Mouse (Mus musculus): Measurements from ENCODE around the gene Duoxa2. TPM values are rescaled to one million over a fixed set of nuclear protein-coding genes. Genes with fewer than 3 reads are reported as not detected.

Gene Duoxa2
- total and polyA plus RNA-seq, 2 experiments from 2014 or later: 0.43 to 0.49 TPM

- DNase-seq (ENCODE audit: low spot score): no peak
- H3K4me2 ChIP-seq (ENCODE audit: low read depth, low read length, poor library complexity, severe bottlenecking): no peak overlapping the region
- H3K4me3 ChIP-seq (ENCODE audit: low read depth, low read length): no peak overlapping the region
- no peak for TF ChIP-seq CTCF (IDR thresholded peaks at IDR 0.05)
- H3K27ac ChIP-seq (ENCODE audit: low read depth, low read length): no peak overlapping the region
- peaks cover 20% of the 10 kb centered on the region for H3K4me1 ChIP-seq (ENCODE audit: insufficient read depth, low read length)
- no peaks in the 10 kb centered on the region for H3K36me3 ChIP-seq (ENCODE audit: insufficient read depth, low read length)
- H3K27me3 ChIP-seq (ENCODE audit: insufficient read depth, low read length): peaks cover 58% of the 10 kb centered on the region
- ATAC-seq (ENCODE audit: low FRiP score): no peak
- WGBS: 12% methylated on average over 14 of the region's 14 CpGs
- no peaks in the 10 kb centered on the region for H3K9me3 ChIP-seq (ENCODE audit: low read length)
- H3K9ac ChIP-seq (replicated peaks; ENCODE audit: low read length, poor library complexity, severe bottlenecking): no peak overlapping the region
These were observed 1.4 kb downstream of the Duoxa2 start for GRCm38 (mm10) chr2:122299911-122300655.

GRCm38 (mm10) chr2:122300656-122301020 lies 1.9 kb downstream of the Duoxa2 start:
- WGBS: 5% methylated on average over 14 of the region's 14 CpGs

GRCm38 (mm10) chr2:122301081-122301920 lies 2.6 kb downstream of the Duoxa2 start:
- Histone ChIP-seq H3K9me3 (ENCODE audit: low read length) (no peaks in the 10 kb centered on the region), H3K4me3 (ENCODE audit: low read depth, low read length) (peak overlapping the region; percentile 39), H3K27me3 (ENCODE audit: insufficient read depth, low read length) (peaks cover 54% of the 10 kb centered on the region), H3K4me1 (ENCODE audit: insufficient read depth, low read length) (peaks cover 20% of the 10 kb centered on the region), H3K36me3 (ENCODE audit: insufficient read depth, low read length) (no peaks in the 10 kb centered on the region), H3K9ac (replicated peaks; ENCODE audit: low read length, poor library complexity, severe bottlenecking) (peak overlapping the region; percentile 42; the same call in 1 of the 2 replicates), H3K27ac (ENCODE audit: low read depth, low read length) (no peak overlapping the region), H3K4me2 (ENCODE audit: low read depth, low read length, poor library complexity, severe bottlenecking) (peak overlapping the region; percentile 74)
- DNase-seq (ENCODE audit: low spot score) (peak; percentile 56), ATAC-seq (ENCODE audit: low FRiP score) (peak; percentile 26)
- peak; percentile 40 for TF ChIP-seq CTCF (IDR thresholded peaks at IDR 0.05)
- WGBS: 1% methylated on average over 44 of the region's 48 CpGs

More at GRCm38 (mm10) chr2:122300656-122301020, 1.9 kb downstream of the Duoxa2 start:
- Histone ChIP-seq H3K27ac (ENCODE audit: low read depth, low read length) (no peak overlapping the region), H3K4me2 (ENCODE audit: low read depth, low read length, poor library complexity, severe bottlenecking) (peak overlapping the region; percentile 74), H3K9ac (replicated peaks; ENCODE audit: low read length, poor library complexity, severe bottlenecking) (no peak overlapping the region), H3K4me3 (ENCODE audit: low read depth, low read length) (peak overlapping the region; percentile 39; the same call in 1 of the 2 replicates), H3K9me3 (ENCODE audit: low read length) (no peaks in the 10 kb centered on the region), H3K4me1 (ENCODE audit: insufficient read depth, low read length) (peaks cover 20% of the 10 kb centered on the region), H3K36me3 (ENCODE audit: insufficient read depth, low read length) (no peaks in the 10 kb centered on the region), H3K27me3 (ENCODE audit: insufficient read depth, low read length) (peaks cover 58% of the 10 kb centered on the region)
- no peak for TF ChIP-seq CTCF (IDR thresholded peaks at IDR 0.05)
- DNase-seq (ENCODE audit: low spot score) (no peak), ATAC-seq (ENCODE audit: low FRiP score) (no peak)

GRCm38 (mm10) chr2:122301921-122302573 lies 3.3 kb downstream of the Duoxa2 start:
- no peak for DNase-seq (ENCODE audit: low spot score)
- H3K36me3 ChIP-seq (ENCODE audit: insufficient read depth, low read length): no peaks in the 10 kb centered on the region
- TF ChIP-seq CTCF (IDR thresholded peaks at IDR 0.05): no peak
- peaks cover 20% of the 10 kb centered on the region for H3K4me1 ChIP-seq (ENCODE audit: insufficient read depth, low read length)
- ATAC-seq (ENCODE audit: low FRiP score): no peak
- H3K4me3 ChIP-seq (ENCODE audit: low read depth, low read length): peak overlapping the region; percentile 39
- peaks cover 51% of the 10 kb centered on the region for H3K27me3 ChIP-seq (ENCODE audit: insufficient read depth, low read length)
- WGBS: 7% methylated on average over 23 of the region's 23 CpGs
- H3K4me2 ChIP-seq (ENCODE audit: low read depth, low read length, poor library complexity, severe bottlenecking): peak overlapping the region; percentile 74
- H3K9me3 ChIP-seq (ENCODE audit: low read length): no peaks in the 10 kb centered on the region
- H3K27ac ChIP-seq (ENCODE audit: low read depth, low read length): no peak overlapping the region
- peak overlapping the region; percentile 42; the same call in 1 of the 2 replicates for H3K9ac ChIP-seq (replicated peaks; ENCODE audit: low read length, poor library complexity, severe bottlenecking)

GRCm38 (mm10) chr2:122302574-122303241 lies 4.0 kb downstream of the Duoxa2 start:
- H3K9me3 ChIP-seq (ENCODE audit: low read length): no peaks in the 10 kb centered on the region
- peaks cover 16% of the 10 kb centered on the region for H3K4me1 ChIP-seq (ENCODE audit: insufficient read depth, low read length)
- no peak overlapping the region for H3K9ac ChIP-seq (replicated peaks; ENCODE audit: low read length, poor library complexity, severe bottlenecking)
- no peak overlapping the region for H3K27ac ChIP-seq (ENCODE audit: low read depth, low read length)
- ATAC-seq (ENCODE audit: low FRiP score) (peak; percentile 57; the same call in 1 of the 2 replicates), DNase-seq (ENCODE audit: low spot score) (peak; percentile 89)
- TF ChIP-seq CTCF (IDR thresholded peaks at IDR 0.05): peak; percentile 80
- peak overlapping the region; percentile 74 for H3K4me2 ChIP-seq (ENCODE audit: low read depth, low read length, poor library complexity, severe bottlenecking)
- H3K4me3 ChIP-seq (ENCODE audit: low read depth, low read length): no peak overlapping the region
- 9% methylated on average over 9 of the region's 9 CpGs for WGBS
- H3K36me3 ChIP-seq (ENCODE audit: insufficient read depth, low read length): no peaks in the 10 kb centered on the region
- H3K27me3 ChIP-seq (ENCODE audit: insufficient read depth, low read length): peaks cover 45% of the 10 kb centered on the region

Measured in midbrain, postnatal 0 days (tissue).